Mouse (Mus musculus): ENCODE data around the gene Cox6b2. TPM values are rescaled to one million over a fixed set of nuclear protein-coding genes. Genes with fewer than 3 reads are reported as not detected.

The Cox6b2 gene
- polyA plus RNA-seq, 1 experiment from 2014 or later = 54.1 TPM

DNA sequence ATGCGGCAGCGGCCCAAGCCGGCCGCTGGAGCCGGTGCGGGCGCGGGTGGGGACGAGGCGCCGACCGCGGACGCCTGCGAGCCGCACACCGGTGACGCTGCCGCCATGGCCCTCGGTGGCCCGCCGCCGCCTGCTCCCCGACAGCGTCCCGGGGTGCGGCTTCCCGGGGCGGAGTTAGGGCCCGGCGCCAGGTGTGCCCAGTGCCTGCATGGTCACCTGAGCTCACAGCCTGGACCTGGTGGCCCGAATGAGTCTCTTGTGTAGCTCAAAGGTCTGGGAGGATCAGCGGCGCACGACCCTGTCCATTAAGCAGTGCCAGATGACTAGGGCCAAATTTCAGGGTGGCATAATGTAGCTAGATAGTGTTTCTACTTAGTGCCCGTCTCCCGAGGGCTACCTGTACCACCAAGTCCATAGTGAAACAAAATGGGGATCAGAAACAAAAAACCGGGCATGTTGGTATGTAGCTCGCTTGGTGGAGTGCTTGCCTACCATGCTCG, 36.6 kb upstream of the Cox6b2 start, which contains the start of gene Tmem238:
Gene Tmem238, minus strand, starts transcription at position 221 of the 500 bp plus-strand sequence.
- Histone ChIP-seq H3K4me2 (ENCODE audit: low read length) (peak within 1 kb of the TSS; percentile 78), H3K27ac (ENCODE audit: low read depth) (peak within 1 kb of the TSS; percentile 82), H3K27me3 (replicated peaks; ENCODE audit: control insufficient read depth, insufficient read depth, low read length) (0 out of 2 replicates have a peak, but pooled peaks cover 6% of the 10 kb centered on the region), H3K4me3 (ENCODE audit: low read depth, low read length) (peak within 1 kb of the TSS; percentile 51), H3K9ac (ENCODE audit: low read length) (peak within 1 kb of the TSS; percentile 79), H3K4me1 (replicated peaks; ENCODE audit: control insufficient read depth, insufficient read depth, low read length) (peaks cover 7% of the 10 kb centered on the region; the same call in 1 of the 2 replicates), H3K9me3 (ENCODE audit: control insufficient read depth, low read length) (no peaks in the 10 kb centered on the region), H3K36me3 (ENCODE audit: control insufficient read depth, insufficient read depth, low read length) (peaks cover 9% of the 10 kb centered on the region)
- ATAC-seq (replicated peaks; ENCODE audit: low FRiP score, low TSS enrichment, low read depth) (peak; percentile 58), DNase-seq (ENCODE audit: low spot score) (peak; percentile 78)
- 9% methylated on average over 36 of the region's 40 CpGs for WGBS

GRCm38 (mm10) chr7:4788499-4789435, 35.9 kb upstream of the Cox6b2 start:
- H3K4me1 ChIP-seq (replicated peaks; ENCODE audit: control insufficient read depth, insufficient read depth, low read length) = peaks cover 2% of the 10 kb centered on the region; the same call in 1 of the 2 replicates
- H3K4me2 ChIP-seq (ENCODE audit: low read length) = peak overlapping the region; percentile 78
- DNase-seq (ENCODE audit: low spot score) (peak; percentile 88), ATAC-seq (replicated peaks; ENCODE audit: low FRiP score, low TSS enrichment, low read depth) (peak; percentile 54)
- WGBS = 3% methylated on average over 61 of the region's 64 CpGs
- peak overlapping the region; percentile 79 for H3K9ac ChIP-seq (ENCODE audit: low read length)
- H3K36me3 ChIP-seq (ENCODE audit: control insufficient read depth, insufficient read depth, low read length) = peaks cover 2% of the 10 kb centered on the region
- H3K9me3 ChIP-seq (ENCODE audit: control insufficient read depth, low read length) = no peaks in the 10 kb centered on the region
- 0 out of 2 replicates have a peak, but pooled peaks cover 6% of the 10 kb centered on the region for H3K27me3 ChIP-seq (replicated peaks; ENCODE audit: control insufficient read depth, insufficient read depth, low read length)
- H3K4me3 ChIP-seq (ENCODE audit: low read depth, low read length) = peak overlapping the region; percentile 51
- peak overlapping the region; percentile 82 for H3K27ac ChIP-seq (ENCODE audit: low read depth)

GRCm38 (mm10) chr7:4783667-4784268, 30.9 kb upstream of the Cox6b2 start:
- H3K27ac ChIP-seq (ENCODE audit: low read depth) = no peak overlapping the region
- H3K4me3 ChIP-seq (ENCODE audit: low read depth, low read length) = no peak overlapping the region
- DNase-seq (ENCODE audit: low spot score) (no peak), ATAC-seq (replicated peaks; ENCODE audit: low FRiP score, low TSS enrichment, low read depth) (no peak)
- no peaks in the 10 kb centered on the region for H3K9me3 ChIP-seq (ENCODE audit: control insufficient read depth, low read length)
- no peak overlapping the region for H3K9ac ChIP-seq (ENCODE audit: low read length)
- peaks cover 9% of the 10 kb centered on the region; the same call in 1 of the 2 replicates for H3K4me1 ChIP-seq (replicated peaks; ENCODE audit: control insufficient read depth, insufficient read depth, low read length)
- no peaks in the 10 kb centered on the region for H3K36me3 ChIP-seq (ENCODE audit: control insufficient read depth, insufficient read depth, low read length)
- 79% methylated on average over 14 of the region's 14 CpGs for WGBS
- peaks cover 6% of the 10 kb centered on the region for H3K27me3 ChIP-seq (replicated peaks; ENCODE audit: control insufficient read depth, insufficient read depth, low read length)
- H3K4me2 ChIP-seq (ENCODE audit: low read length) = no peak overlapping the region

- ATAC-seq (replicated peaks; ENCODE audit: low FRiP score, low TSS enrichment, low read depth) (no peak), DNase-seq (ENCODE audit: low spot score) (no peak)
- H3K4me3 ChIP-seq (ENCODE audit: low read depth, low read length) = no peak within 1 kb of the TSS
- H3K4me1 ChIP-seq (replicated peaks; ENCODE audit: control insufficient read depth, insufficient read depth, low read length) = peaks cover 9% of the 10 kb centered on the region; the same call in 1 of the 2 replicates
- no peaks in the 10 kb centered on the region for H3K36me3 ChIP-seq (ENCODE audit: control insufficient read depth, insufficient read depth, low read length)
- peaks cover 13% of the 10 kb centered on the region for H3K27me3 ChIP-seq (replicated peaks; ENCODE audit: control insufficient read depth, insufficient read depth, low read length)
- no peaks in the 10 kb centered on the region for H3K9me3 ChIP-seq (ENCODE audit: control insufficient read depth, low read length)
- no peak within 1 kb of the TSS for H3K27ac ChIP-seq (ENCODE audit: low read depth)
- no peak within 1 kb of the TSS for H3K9ac ChIP-seq (ENCODE audit: low read length)
- 72% methylated on average over 2 of the region's 2 CpGs for WGBS
- no peak within 1 kb of the TSS for H3K4me2 ChIP-seq (ENCODE audit: low read length)
Measured at GRCm38 (mm10) chr7:4782759-4783158, 29.9 kb upstream of the Cox6b2 start, which contains the start of the genes Il11 and Tmem190. TSS of gene Il11 (minus strand) at chr7:4782859. TSS of gene Tmem190 (plus strand) at chr7:4782937.

DNA sequence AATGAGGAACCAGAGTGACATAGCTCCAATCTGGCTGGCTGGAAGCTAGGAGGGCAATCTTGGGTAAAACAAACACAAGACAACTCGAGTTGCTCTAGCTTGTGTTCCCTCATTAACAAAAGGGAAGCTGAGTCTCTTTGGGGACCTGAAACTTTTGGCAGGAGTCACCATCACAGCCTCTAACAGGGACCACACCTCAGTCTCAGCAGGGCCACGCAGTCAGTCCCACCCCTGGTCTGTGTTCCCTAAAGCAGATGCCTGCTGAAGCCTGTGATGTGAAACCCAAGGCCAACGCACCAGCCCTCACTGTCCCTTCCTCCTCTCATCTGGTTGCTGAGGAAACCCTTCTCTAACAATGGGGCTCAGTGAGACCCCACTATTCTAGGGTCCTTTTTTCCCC, 29.2 kb upstream of the Cox6b2 start:
- ATAC-seq (replicated peaks; ENCODE audit: low FRiP score, low TSS enrichment, low read depth) (no peak), DNase-seq (ENCODE audit: low spot score) (no peak)
- Histone ChIP-seq H3K9ac (ENCODE audit: low read length) (no peak overlapping the region), H3K4me3 (ENCODE audit: low read depth, low read length) (no peak overlapping the region), H3K9me3 (ENCODE audit: control insufficient read depth, low read length) (no peaks in the 10 kb centered on the region), H3K4me1 (replicated peaks; ENCODE audit: control insufficient read depth, insufficient read depth, low read length) (peaks cover 13% of the 10 kb centered on the region; the same call in 1 of the 2 replicates), H3K36me3 (ENCODE audit: control insufficient read depth, insufficient read depth, low read length) (no peaks in the 10 kb centered on the region), H3K27ac (ENCODE audit: low read depth) (no peak overlapping the region), H3K4me2 (ENCODE audit: low read length) (no peak overlapping the region), H3K27me3 (replicated peaks; ENCODE audit: control insufficient read depth, insufficient read depth, low read length) (peaks cover 19% of the 10 kb centered on the region)
- 39% methylated on average over 3 of the region's 3 CpGs for WGBS

- Histone ChIP-seq H3K27me3 (replicated peaks; ENCODE audit: control insufficient read depth, insufficient read depth, low read length) (peaks cover 42% of the 10 kb centered on the region), H3K36me3 (ENCODE audit: control insufficient read depth, insufficient read depth, low read length) (no peaks in the 10 kb centered on the region), H3K4me3 (ENCODE audit: low read depth, low read length) (no peak overlapping the region), H3K27ac (ENCODE audit: low read depth) (no peak overlapping the region), H3K4me2 (ENCODE audit: low read length) (no peak overlapping the region), H3K4me1 (replicated peaks; ENCODE audit: control insufficient read depth, insufficient read depth, low read length) (peaks cover 18% of the 10 kb centered on the region), H3K9ac (ENCODE audit: low read length) (no peak overlapping the region), H3K9me3 (ENCODE audit: control insufficient read depth, low read length) (no peaks in the 10 kb centered on the region)
- DNase-seq (ENCODE audit: low spot score) (no peak), ATAC-seq (replicated peaks; ENCODE audit: low FRiP score, low TSS enrichment, low read depth) (0 out of 2 replicates have a peak, but pooled peaks have one; percentile 13)
- 38% methylated on average over 5 of the region's 5 CpGs for WGBS
Measured at GRCm38 (mm10) chr7:4779921-4780320, 27.0 kb upstream of the Cox6b2 start.

- H3K4me3 ChIP-seq (ENCODE audit: low read depth, low read length) = no peak overlapping the region
- WGBS = 5% methylated on average over 17 of the region's 20 CpGs
- H3K4me1 ChIP-seq (replicated peaks; ENCODE audit: control insufficient read depth, insufficient read depth, low read length) = peaks cover 18% of the 10 kb centered on the region
- ATAC-seq (replicated peaks; ENCODE audit: low FRiP score, low TSS enrichment, low read depth) (no peak), DNase-seq (ENCODE audit: low spot score) (no peak)
- no peak overlapping the region for H3K9ac ChIP-seq (ENCODE audit: low read length)
- H3K27ac ChIP-seq (ENCODE audit: low read depth) = no peak overlapping the region
- no peaks in the 10 kb centered on the region for H3K36me3 ChIP-seq (ENCODE audit: control insufficient read depth, insufficient read depth, low read length)
- peaks cover 44% of the 10 kb centered on the region for H3K27me3 ChIP-seq (replicated peaks; ENCODE audit: control insufficient read depth, insufficient read depth, low read length)
- H3K4me2 ChIP-seq (ENCODE audit: low read length) = no peak overlapping the region; the same call in 1 of the 2 replicates
- no peaks in the 10 kb centered on the region for H3K9me3 ChIP-seq (ENCODE audit: control insufficient read depth, low read length)
Measured at GRCm38 (mm10) chr7:4777851-4778637, 25.1 kb upstream of the Cox6b2 start.

Data from intestine, embryonic 14.5 days (tissue).